Mouse (Mus musculus) ES-Bruce4 (cell line): Measurements from ENCODE around the gene Mpi.

Experiments
- CTCF ChIP-seq: IDR thresholded peaks from one replicate; pipeline ENCODE4 v1.8.1; 2011; ENCODE audit warnings: low read depth, low read length
- EP300 ChIP-seq: IDR thresholded peaks from 2 replicates; pipeline ENCODE4 v1.6.1; 2011; ENCODE audit warnings: low read depth, low read length; ENCODE audit not compliant: insufficient read depth

GRCm38 (mm10) chr9:57589224-57590126 lies 36.9 kb upstream of the Mpi start, which contains the start of gene Ulk3:
- no peak for TF ChIP-seq CTCF
- TF ChIP-seq EP300 = 0 out of 2 replicates have a peak, but pooled peaks have one; percentile 62
